Mouse (Mus musculus) cerebellum, adult (tissue): Measurements from ENCODE around the gene Krt88.

Experiments
- ATAC-seq: cut with Nextera tagmentation; 2 replicates; pipeline ENCODE4 v1.9.2; 2017; ENCODE audit warnings: mild to moderate bottlenecking, moderate library complexity, mixed read lengths; ENCODE audit not compliant: insufficient number of reproducible peaks, low FRiP score, low TSS enrichment

The Krt88 gene

GRCm38 (mm10) chr15:101472952-101473528 is 25.5 kb downstream of the Krt88 start, which contains the start of gene Krt86:
TSS of gene Krt86 (plus strand) at chr15:101473478.
- ATAC-seq, result no peak

- no peak for ATAC-seq
Observed at GRCm38 (mm10) chr15:101479007-101479665, 31.6 kb downstream of the Krt88 start.

- no peak for ATAC-seq
Observed at GRCm38 (mm10) chr15:101479666-101480060, 32.1 kb downstream of the Krt88 start.

GRCm38 (mm10) chr15:101482056-101482455 is 34.5 kb downstream of the Krt88 start:
- ATAC-seq, result no peak

- ATAC-seq, result no peak
Observed at GRCm38 (mm10) chr15:101483646-101484045, 36.1 kb downstream of the Krt88 start.

GRCm38 (mm10) chr15:101484939-101485338 is 37.4 kb downstream of the Krt88 start:
- ATAC-seq, result no peak

GRCm38 (mm10) chr15:101485911-101486635 is 38.5 kb downstream of the Krt88 start:
- no peak for ATAC-seq

- ATAC-seq, result no peak
Observed at GRCm38 (mm10) chr15:101491431-101491830, 43.9 kb downstream of the Krt88 start, which contains the start of gene Krt83. TSS of gene Krt83 (minus strand) at chr15:101491512.

- no peak for ATAC-seq
Observed at GRCm38 (mm10) chr15:101492718-101493117, 45.2 kb downstream of the Krt88 start.

- no peak for ATAC-seq
Observed at GRCm38 (mm10) chr15:101493713-101494112, 46.2 kb downstream of the Krt88 start.

- no peak for ATAC-seq
Observed at GRCm38 (mm10) chr15:101494203-101494602, 46.7 kb downstream of the Krt88 start.

- no peak for ATAC-seq
Observed at GRCm38 (mm10) chr15:101495266-101495665, 47.7 kb downstream of the Krt88 start.

- no peak for ATAC-seq
Observed at GRCm38 (mm10) chr15:101497181-101497580, 49.6 kb downstream of the Krt88 start.
